Mouse (Mus musculus): ENCODE results near the gene R3hcc1l.
A peak's percentile ranks its signal among the peaks of the same experiment; 100 is the strongest.

Gene R3hcc1l

GRCm38 (mm10) chr19:42600591-42600990 lies 82.0 kb downstream of the R3hcc1l start:
- DNase-seq (ENCODE audit: low spot score), result no peak

- DNase-seq (ENCODE audit: low spot score), result no peak
Observed at GRCm38 (mm10) chr19:42601445-42601844, 82.9 kb downstream of the R3hcc1l start.

- DNase-seq (ENCODE audit: low spot score), result no peak
Observed at GRCm38 (mm10) chr19:42602041-42602440, 83.5 kb downstream of the R3hcc1l start.

- DNase-seq (ENCODE audit: low spot score), result no peak
Observed at GRCm38 (mm10) chr19:42602576-42602975, 84.0 kb downstream of the R3hcc1l start.

- no peak for DNase-seq (ENCODE audit: low spot score)
Observed at GRCm38 (mm10) chr19:42608082-42608481, 89.5 kb downstream of the R3hcc1l start.

GRCm38 (mm10) chr19:42609716-42610115 lies 91.2 kb downstream of the R3hcc1l start:
- DNase-seq (ENCODE audit: low spot score), result no peak

- DNase-seq (ENCODE audit: low spot score), result no peak
Observed at GRCm38 (mm10) chr19:42611746-42612145, 93.2 kb downstream of the R3hcc1l start.

GRCm38 (mm10) chr19:42612654-42613053 lies 94.1 kb downstream of the R3hcc1l start, which contains the start of gene Loxl4:
Loxl4 (minus strand) TSS chr19:42612813.
- DNase-seq (ENCODE audit: low spot score), result peak; percentile 67

- DNase-seq (ENCODE audit: low spot score), result no peak
Observed at GRCm38 (mm10) chr19:42613116-42613515, 94.6 kb downstream of the R3hcc1l start.

GRCm38 (mm10) chr19:42613647-42614225 lies 95.2 kb downstream of the R3hcc1l start:
- DNase-seq (ENCODE audit: low spot score), result no peak

GRCm38 (mm10) chr19:42628068-42628467 lies 109.5 kb downstream of the R3hcc1l start:
- no peak for DNase-seq (ENCODE audit: low spot score)

- DNase-seq (ENCODE audit: low spot score), result peak; percentile 31
Observed at GRCm38 (mm10) chr19:42631541-42631961, 113.0 kb downstream of the R3hcc1l start.

- no peak for DNase-seq (ENCODE audit: low spot score)
Observed at GRCm38 (mm10) chr19:42632301-42632700, 113.7 kb downstream of the R3hcc1l start.

- no peak for DNase-seq (ENCODE audit: low spot score)
Observed at GRCm38 (mm10) chr19:42633650-42634049, 115.1 kb downstream of the R3hcc1l start.

- no peak for DNase-seq (ENCODE audit: low spot score)
Observed at GRCm38 (mm10) chr19:42636631-42637030, 118.1 kb downstream of the R3hcc1l start.

- no peak for DNase-seq (ENCODE audit: low spot score)
Observed at GRCm38 (mm10) chr19:42638604-42639481, 120.3 kb downstream of the R3hcc1l start.

- no peak for DNase-seq (ENCODE audit: low spot score)
Observed at GRCm38 (mm10) chr19:42639544-42639943, 121.0 kb downstream of the R3hcc1l start.

GRCm38 (mm10) chr19:42640211-42640610 lies 121.7 kb downstream of the R3hcc1l start:
- no peak for DNase-seq (ENCODE audit: low spot score)

Measured in urinary bladder, postnatal 25 days (tissue).